Mouse (Mus musculus) activated CD4-positive, CD25-positive, alpha-beta regulatory T cell, adult 4 months (primary cell): ENCODE data around the gene Nup50. TPM values are rescaled to one million over a fixed set of nuclear protein-coding genes. Genes with fewer than 3 reads are reported as not detected.
A peak's percentile ranks its signal among the peaks of the same experiment; 100 is the strongest.

ENCODE experiments used
- ATAC-seq: one replicate; pipeline ENCODE4 v1.8.0; 2017
- polyA plus RNA-seq, 2 experiments: library from polyadenylated mRNA; unstranded; fragments of 100-300 nt; shearing (Covaris generic); gene quantifications; one replicate each; pipeline ENCODE4 v1.2.1; 2017

Gene Nup50
- polyA plus RNA-seq, result 10 to 100 TPM; 22.9 to 24.2 TPM

DNA sequence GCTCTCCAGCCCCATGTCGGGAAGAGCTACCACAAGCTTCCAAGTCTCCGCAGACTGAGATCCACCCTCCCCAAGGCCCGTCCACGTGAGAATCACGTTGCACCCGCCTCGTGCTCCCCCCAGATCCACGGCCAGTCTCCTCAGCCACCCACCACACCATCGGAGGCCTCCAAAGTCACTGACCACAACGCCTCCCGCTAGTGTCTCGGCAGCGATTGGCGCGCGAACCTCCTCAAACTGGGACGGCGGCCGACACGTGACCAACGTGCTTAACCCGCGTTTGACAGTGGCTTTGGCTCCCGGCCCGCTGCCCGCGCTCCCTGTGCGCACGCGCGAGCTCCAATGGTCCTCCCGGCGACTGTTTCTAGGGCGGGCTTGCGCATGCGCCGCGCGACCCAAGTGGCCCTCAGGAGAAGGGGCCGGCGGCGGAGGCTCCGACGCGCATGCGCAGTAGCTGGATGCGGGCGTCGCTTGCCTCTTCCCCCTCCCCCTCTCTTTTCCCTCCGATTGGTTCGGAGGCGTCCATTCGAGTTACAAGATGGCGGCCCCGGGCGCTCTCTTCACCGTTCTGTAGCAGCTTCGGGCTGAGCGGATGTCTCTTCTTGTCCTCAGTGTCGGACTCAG, at the start of gene Nup50:
Nup50 (plus strand) TSS at position 528 of the 624 bp plus-strand sequence.
- peak; percentile 75 for ATAC-seq

DNA sequence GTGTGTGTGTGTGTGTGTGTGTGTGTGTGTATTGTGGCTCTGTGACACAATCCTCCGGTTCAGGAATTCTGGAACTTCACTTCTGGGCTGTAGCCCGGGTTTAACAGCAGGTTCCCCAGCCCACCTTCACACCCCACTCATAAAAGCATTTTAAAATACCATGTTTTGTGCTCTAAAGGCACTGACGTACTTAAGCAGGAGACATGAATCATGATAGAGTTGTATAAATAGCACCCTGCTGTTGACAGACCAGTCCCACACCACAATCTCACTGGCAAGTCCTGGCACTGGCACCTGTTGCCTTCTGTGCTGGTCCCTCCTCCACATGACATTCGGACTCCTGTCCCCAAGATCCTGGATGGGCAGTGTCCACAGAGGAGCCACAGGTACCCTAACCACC, 49.3 kb upstream of the Nup50 start:
- no peak for ATAC-seq

DNA sequence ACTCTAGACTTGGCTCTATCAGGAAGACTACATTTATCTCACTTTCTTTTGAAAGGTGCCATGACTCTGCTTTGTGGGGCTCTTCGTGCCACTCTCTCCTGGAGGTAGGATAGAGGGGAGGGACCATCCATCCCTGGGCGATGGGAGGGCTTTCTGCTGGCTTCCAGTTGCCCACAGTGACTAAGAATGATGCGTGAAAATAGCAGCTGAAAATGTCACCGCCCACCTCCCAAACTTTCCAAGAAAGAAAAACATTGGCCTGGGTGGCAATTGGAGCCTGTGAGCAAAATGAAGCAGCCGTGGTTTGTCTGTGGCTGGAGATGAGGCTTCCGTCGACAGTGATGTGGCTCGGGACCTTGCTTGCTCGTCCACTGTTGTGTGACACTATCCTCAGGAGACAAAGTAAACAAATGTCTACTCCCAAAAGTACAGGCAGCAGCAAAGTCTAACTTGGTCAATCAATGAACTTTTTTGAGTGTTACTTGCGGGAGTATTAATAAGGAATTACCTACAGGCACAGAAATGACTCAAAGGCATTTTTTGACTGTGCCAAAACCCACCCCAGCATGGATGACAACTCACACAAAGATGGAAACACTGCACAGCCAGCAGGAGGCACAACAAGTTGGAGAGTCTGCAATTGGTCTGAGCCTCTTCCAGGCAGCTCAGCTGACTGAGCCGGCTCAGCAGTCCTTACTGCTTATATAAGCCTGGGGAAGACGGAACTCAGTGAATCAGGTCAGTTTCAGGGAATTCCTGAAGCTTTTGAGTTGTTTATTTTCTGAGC, 46.0 kb upstream of the Nup50 start:
- ATAC-seq, result no peak

DNA sequence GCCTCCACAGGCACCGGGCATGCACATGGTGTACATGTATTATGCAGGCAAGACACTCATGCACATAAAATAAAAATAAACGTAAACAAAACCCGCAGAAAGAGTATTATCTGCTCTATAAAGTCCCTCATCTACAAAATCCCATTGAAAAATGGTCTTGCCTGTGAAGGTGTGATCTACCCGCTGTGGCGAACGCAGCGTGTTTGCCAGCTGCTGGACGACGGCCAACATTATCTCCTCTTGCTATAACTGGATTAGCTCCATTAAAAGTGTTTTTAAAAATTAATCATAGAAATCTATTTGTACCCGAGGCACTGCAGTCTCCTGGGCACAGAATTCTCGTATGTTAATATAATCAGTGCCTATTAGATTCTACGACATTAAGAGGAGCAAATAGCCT, 35.1 kb upstream of the Nup50 start:
- no peak for ATAC-seq

DNA sequence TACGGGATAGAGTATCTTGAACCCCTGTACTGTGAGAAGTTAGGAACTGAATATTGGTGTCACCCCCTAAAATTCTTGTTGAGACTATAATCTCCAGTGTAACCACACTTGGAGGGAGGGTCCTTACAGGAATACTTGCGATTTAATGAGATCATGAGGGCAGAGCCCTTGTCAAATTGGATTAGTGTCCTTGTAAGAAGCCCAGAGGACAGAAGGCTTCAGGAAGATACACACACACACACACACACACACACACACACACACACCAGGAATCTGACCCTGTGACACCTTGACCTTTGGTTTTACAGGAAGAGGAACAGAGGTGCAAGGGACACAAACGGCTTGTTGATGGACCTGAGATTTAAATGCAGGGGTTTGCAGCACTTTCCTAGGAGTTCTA, 32.0 kb upstream of the Nup50 start:
- ATAC-seq, result no peak

DNA sequence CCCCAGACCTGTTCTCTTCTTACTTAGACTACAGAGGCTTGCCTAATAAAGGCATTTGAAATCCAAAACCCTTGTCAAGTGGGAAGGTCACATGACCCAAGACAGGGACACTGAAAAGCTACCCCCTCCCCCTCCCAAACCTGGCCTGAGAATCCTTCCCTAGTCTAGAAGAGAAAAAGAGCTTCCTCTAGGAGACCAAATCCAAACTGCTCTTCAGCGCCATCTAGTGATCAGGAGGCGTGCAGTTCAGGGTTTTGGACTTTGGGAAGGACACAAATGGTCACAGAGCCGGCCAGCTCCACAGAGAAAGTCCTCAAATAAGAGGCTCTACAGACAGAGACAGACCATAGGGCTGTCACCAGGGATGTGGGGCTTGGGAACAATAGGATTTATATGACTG, 31.6 kb upstream of the Nup50 start:
- no peak for ATAC-seq

DNA sequence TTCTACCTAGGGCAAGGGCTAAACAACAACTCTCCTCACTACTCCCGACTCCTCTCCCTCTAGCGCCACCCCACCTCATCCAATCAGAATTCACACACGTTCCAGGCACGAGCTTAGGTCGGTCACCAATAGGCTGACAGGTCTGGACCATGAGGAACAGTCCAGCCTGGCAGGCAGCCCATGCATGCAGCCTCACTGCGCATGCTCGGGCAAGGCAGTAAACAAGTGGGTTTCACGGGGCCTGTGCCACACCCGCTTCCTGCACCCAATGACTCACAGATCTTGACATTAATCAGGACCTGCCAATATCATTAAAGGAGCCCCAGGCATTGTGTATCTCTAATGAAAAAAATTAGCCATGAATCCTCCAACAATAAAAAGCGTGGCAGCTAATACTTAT, 27.0 kb upstream of the Nup50 start:
- ATAC-seq, result peak; percentile 64

DNA sequence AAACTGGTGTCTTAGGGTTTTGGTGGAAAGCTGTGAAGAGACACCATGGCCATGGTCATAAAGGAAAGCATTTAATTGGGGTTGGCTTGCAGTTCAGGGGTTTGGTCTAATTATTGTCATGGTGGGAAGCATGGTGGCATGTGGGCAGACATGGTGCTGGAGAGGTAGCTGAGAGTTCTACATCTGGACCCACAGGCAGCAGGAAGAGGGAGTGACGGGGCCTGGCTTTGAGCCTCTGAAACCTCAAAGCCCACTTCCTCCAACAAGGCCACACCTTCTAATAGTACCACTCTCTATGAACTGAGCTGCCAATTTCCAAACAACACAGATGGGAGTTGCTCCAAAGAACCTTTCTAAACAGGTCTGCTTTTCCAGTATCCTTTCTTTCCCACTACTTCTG, 26.5 kb upstream of the Nup50 start:
- peak; percentile 89 for ATAC-seq

DNA sequence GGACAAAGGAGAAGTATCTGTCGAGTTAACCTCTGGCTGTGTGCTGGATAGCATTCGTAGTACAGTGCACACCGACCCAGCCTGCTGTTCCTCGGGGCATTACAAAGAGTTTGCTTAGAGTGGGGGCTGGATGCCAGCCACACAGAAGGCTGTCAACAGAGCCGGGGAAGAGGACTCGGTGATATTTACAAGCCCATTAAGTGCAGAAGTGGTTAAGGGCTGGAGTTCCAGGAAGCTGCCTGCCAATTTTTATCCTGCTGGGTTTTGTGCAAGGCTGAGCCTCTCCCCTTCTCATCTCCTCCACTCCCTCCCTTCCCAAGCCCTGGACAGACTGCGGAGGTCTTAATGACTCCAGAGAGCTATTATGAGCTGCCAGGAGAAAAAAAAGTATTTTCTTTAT, 25.1 kb upstream of the Nup50 start:
- no peak for ATAC-seq

DNA sequence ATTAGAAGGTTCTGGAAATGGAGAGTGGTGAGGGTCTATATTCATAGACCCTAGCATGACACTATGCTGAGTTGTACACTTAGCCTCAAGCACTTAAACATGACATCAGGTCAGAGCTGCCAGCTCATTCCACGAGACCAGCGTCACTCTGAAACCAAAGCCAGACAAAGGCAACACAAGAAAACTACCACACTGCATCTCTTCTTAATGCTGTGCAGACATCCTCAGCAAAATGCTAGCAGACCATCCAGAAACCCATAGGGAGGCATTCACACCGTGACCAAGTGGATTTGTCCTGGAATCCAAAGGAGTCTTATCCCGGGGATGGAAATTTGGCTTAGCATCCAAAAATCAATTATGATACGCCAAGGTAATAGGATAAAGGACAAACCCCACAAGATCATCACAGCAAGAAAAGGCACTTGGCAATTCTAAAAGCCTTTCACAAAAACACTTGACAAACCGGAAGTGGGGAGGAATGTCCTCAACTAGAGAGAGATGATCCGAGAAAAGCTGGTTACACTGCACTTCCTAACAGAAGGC, 19.3 kb upstream of the Nup50 start:
- no peak for ATAC-seq

DNA sequence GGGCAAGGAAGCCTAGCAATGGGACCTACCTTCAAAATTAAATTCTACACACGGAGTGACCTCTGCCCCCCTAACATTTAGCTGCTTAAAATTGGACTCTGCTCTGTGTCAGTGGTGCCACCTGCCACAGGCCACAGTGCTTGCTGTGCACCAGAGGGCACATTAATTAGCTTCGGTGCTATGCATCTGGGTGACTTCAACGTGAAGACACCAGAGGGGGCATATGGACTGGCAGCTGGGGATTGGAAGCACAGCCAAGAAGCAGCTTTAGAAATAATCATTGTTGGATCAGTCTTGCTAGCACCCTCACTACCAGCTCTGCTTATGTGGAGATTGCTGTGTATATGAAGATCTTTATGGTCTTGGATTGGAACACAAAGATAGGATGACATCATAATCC, 10.0 kb upstream of the Nup50 start:
- ATAC-seq, result no peak

DNA sequence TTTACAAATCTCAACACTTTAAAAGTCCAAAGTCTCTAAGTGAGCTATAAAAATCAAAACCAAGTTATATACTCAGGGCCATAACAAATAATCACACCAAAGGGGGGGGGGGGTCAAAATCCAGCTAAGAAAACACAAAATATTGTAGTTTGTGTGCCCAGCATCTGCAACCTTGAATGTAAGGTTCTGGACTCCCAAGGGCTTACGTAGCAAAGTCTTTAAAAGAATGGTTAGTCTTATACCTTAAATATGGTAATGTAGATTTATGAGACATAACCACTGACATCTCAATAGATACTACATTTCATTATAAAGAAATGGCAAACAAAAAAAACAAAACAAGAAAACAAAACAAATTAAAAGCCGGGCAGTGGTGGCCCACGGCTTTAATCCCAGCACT, 3.3 kb upstream of the Nup50 start, which contains the start of gene Gm29666:
Gm29666 (minus strand) TSS at position 101 of the 400 bp plus-strand sequence.
- ATAC-seq, result no peak

DNA sequence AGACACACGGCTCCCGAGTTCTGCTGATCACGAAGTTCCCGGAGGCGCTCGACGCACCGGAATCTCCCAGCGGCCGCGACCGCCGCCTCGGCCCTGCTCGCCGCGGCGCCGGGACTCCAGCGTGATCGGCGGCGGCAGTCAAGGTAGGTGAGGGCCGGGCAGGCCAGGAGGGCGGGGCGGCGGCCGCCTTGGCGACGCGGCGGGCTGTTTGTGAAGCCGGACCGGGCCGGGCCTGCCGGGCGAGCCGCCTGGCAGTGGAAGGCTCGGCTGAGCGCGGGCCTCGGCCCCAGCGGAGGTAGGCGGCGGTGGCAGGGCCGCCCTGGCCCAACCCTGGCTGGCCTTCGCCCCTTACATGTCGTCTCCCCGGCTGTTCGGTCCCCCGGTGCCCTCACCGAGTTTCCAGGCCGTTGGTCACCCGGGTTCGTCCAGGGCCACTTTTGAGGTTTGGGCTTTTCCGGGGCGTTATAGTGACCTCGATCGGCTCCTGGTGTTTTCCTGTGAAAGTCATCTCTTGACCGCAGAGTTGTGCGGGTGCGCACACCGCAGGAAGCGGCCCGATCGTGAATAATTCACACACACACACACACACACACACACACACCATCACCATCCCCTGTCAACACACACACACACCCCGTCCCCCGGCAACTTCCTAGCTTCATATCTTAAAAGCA, 434 bp downstream of the Nup50 start:
- peak; percentile 41 for ATAC-seq

DNA sequence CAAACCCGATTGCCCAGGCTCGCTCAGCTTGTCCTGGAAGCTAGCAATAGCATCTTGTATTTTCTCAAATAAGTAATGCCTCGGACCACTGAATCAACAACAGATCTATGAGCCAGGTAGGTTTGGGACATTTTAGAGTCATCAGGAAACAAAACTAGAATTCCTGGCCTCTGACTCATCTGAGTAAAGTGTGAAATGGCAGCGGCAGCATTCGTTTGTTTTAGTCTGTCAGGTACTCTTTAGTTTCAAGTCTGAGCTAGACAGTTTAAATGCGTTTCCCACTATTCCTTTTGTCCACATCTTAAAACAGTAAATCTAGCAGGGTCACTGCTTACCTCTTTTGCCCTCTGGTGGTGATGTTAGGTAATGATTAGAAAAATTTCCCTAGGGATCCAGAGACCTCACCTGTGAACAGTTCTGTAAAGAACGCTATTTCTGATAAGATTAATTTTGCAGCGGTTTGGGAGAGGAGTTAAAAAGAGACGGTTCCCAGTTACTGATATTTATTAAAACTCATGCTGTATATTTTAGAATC, 1.6 kb downstream of the Nup50 start:
- no peak for ATAC-seq

DNA sequence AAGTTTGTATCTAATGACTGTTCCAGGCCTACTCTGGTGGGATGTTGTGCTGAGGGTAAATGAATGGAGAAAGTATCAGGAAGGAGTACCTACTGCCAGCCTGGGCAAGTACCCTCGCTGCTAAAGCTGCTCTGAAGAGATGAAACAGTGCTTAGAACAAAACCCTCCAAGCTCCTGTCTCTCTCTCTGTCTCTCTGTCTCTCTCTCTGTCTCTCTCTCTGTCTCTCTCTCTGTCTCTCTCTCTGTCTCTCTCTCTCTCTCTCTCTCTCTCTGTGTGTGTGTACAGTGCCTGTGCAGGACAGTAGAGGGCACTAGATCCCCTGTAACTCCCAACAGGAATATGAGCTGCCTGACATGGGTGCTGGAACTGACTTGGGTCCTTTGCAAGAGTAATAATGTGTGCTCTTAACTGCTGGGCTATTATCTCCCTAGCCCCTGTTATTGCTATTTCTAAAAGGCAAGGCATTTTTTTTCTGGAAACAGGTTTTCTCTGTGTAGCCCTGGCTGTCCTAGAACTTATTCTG, 2.3 kb downstream of the Nup50 start:
- no peak for ATAC-seq

DNA sequence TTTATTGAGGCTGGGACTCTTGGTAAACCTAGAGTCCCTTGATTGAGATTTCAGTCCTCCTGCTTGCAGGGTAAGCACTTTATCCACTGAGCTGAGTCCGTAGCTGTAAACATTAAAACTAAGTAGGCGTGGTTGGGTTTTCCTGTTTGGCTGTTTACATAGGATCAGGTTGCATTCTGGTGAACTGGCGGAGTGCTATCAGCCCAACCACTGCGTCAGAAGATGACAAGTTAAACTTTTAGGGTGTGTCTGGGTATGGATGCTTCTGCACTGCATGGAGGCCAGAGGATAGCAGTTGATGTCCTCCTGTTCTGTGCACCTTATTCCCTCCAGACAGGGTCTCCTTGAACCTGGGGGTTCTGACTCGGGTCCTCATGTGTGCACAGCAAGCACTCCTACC, 9.1 kb downstream of the Nup50 start:
- ATAC-seq, result no peak

DNA sequence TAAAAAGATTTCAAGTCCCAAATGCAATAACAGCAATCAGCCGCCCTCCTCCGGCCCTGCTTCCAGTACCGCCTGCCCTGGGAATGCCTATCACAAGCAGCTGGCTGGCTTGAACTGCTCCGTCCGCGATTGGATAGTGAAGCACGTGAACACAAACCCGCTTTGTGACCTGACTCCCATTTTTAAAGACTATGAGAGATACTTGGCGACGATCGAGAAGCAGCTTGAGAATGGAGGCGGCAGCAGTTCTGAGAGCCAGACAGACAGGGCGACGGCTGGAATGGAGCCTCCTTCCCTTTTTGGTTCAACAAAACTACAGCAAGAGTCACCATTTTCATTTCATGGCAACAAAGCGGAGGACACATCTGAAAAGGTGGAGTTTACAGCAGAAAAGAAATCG, 11.7 kb downstream of the Nup50 start:
- no peak for ATAC-seq

DNA sequence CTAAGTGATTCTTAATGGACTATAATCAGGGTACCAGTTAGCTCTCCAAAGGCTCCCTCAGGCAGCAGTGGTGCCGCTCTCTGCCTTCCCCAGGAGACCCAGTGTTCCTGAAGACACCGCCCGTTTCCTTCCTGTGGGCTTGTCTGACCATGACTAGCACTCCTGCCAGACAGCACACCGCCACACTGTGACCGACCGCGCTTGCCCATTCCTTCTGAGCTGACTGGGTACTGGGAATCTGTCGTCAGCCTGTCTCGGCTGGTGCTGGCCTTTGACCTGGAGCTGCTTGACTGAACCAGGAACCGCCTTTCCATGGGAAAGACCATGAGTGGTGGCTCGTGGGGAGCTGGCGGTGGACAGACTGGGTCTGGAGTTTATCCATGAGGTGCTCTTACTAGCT, 16.9 kb downstream of the Nup50 start:
- ATAC-seq, result no peak

DNA sequence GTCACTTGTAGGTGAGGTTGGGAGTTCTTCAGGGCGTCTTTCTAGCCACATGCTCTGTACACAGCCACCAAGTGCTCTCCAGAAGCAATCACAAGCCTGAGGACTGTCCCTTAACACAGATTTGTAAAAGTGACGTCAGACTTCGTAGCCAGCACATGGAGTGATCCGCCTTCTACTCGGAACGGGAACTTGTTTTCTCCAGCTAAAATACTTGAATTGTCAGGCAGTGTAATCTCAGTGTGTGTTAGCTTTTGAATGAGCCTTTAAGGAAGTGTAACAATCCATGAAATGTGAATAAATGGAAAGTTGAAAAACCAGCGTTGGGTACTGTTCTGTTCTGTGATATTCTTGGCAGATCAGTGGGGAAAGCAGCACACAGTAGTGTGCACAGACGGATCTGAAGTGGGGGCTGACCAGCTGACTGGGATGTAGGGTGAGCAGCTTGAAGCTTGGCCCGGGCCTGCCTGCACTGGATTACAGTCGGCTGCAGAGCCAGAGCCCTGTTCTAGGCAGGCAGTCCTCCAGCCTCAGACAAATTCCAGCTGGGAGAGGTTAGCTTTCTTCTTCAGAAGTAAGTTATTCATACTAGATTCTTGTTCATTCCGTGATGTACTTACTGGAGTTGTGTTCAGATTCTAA, 19.6 kb downstream of the Nup50 start:
- no peak for ATAC-seq

DNA sequence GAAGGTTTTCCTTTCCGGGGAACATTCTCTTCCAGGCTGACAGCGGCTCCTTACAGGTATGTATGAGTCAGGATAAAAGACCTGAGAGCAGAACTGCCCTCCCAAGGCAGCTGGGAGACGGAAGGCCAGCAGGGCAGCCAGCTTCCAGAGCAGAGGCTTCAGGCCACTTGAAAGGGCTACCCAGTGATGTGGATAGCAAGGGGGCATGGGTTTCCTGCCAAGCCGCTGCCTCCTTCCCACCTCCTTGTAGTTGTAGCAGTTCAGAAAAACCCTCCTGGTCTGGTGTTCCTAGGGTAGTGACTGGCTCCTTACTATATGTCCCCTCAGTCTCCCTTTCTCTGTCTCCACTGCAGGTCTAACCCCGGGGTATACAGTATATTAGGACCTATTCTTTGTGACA, 21.1 kb downstream of the Nup50 start:
- ATAC-seq, result no peak

DNA sequence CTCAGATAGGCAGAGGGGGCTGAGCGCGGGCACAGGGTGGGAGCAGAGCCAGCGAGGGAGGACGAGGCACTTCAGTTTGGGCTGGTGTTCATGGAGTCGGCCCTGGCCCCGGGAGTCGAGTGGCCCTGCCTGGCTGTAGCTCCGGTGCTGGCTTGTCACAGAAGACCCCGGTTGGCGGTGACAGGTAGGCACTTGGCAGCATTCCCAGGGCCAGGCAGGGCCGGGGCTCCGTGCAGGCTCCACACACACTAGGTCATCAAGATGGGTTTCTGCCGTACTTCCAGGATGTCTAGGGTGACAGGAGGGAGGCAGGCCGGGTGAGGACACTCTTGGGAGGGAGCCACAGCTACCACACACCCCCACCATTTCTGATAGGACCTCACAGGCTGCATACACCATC, 25.8 kb downstream of the Nup50 start:
- no peak for ATAC-seq

DNA sequence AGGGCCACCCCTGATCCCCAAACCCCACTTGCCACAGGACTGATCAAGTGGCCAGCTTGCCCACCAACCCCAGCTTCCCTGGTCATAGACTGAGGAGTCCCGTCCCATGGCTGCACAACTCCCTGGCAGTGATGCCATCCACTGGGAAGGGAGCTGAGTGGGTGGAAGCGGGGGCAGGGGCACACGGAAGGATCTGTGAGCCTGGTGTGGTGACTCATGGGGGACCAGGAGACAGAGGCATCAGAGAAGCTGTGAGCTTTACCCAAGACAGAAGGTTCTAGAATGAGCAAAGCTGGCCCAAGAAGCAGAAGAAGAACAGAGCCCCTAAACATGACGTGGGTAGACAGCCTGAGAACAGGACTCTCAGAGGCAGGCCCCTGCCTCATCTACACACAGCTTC, 26.8 kb downstream of the Nup50 start:
- no peak for ATAC-seq

DNA sequence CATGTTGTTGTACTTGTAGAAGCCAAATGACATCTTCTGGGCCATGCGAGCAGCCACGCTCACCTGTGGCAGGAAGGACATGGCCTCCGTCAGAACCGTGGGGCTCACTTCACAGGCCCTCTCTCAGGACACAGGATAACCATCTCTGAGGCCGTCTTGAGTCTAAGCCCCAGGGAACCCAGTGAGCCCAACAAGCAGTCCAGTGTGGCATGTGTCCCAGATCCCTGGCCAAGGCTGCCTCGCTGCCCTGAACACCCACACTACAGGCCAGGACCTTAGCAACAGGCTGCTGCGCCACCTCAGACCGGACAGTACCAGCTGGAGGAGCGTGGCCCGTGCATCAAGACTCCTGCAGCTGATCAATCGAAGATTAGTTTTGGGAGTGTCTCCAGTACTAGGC, 30.0 kb downstream of the Nup50 start:
- no peak for ATAC-seq
